Mouse (Mus musculus): ENCODE data around the gene Smad3. TPM values are rescaled to one million over a fixed set of nuclear protein-coding genes. Genes with fewer than 3 reads are reported as not detected.

Smad3 gene
- polyA plus RNA-seq, 1 experiment: 33.5 TPM

- Histone ChIP-seq H3K4me1 (ENCODE audit: control insufficient read depth, insufficient read depth, low read length) (peaks cover 43% of the 10 kb centered on the region), H3K27me3 (replicated peaks; ENCODE audit: control insufficient read depth, insufficient read depth, low read length) (no peaks in the 10 kb centered on the region), H3K4me3 (ENCODE audit: insufficient read depth, low read depth, low read length) (no peak overlapping the region), H3K27ac (ENCODE audit: insufficient read depth, low read depth, low read length) (no peak overlapping the region), H3K36me3 (ENCODE audit: control insufficient read depth, insufficient read depth, low read length) (no peaks in the 10 kb centered on the region)
- no peak for DNase-seq
- 67% methylated on average over 8 of the region's 8 CpGs for WGBS
- no peak for TF ChIP-seq POLR2A (IDR thresholded peaks at IDR 0.05; ENCODE audit: low read depth, low read length)
- no peak for TF ChIP-seq CTCF (conservative IDR thresholded peaks at IDR 0.05; ENCODE audit: insufficient read depth, insufficient read length, low read depth, low read length)
Measured at GRCm38 (mm10) chr9:63753359-63753758, 4.4 kb downstream of the Smad3 start.

DNA sequence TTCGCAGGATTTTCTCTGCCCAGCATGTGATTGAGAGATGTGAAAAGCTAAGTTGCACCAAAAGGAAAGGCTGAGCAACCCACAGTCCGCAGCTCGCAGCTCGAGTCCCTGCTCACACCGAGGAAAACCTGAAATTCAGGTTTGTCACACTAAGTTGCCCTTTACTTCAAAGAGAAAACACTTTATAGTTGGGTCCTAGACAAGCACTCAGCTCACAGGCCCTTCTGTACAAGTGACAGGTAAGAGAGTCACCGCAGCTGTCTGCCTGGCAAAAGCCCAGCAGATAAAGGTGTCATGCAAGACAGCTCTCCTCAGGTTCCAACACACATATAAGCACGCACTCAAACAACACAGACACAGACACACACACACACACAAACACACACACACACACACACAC, 5.2 kb downstream of the Smad3 start:
- no peak for TF ChIP-seq CTCF (conservative IDR thresholded peaks at IDR 0.05; ENCODE audit: insufficient read depth, insufficient read length, low read depth, low read length)
- TF ChIP-seq POLR2A (IDR thresholded peaks at IDR 0.05; ENCODE audit: low read depth, low read length): no peak
- no peak overlapping the region for H3K27ac ChIP-seq (ENCODE audit: insufficient read depth, low read depth, low read length)
- H3K4me3 ChIP-seq (ENCODE audit: insufficient read depth, low read depth, low read length): no peak overlapping the region
- 49% methylated on average over 7 of the region's 7 CpGs for WGBS
- no peaks in the 10 kb centered on the region for H3K27me3 ChIP-seq (replicated peaks; ENCODE audit: control insufficient read depth, insufficient read depth, low read length)
- DNase-seq: no peak
- peaks cover 49% of the 10 kb centered on the region for H3K4me1 ChIP-seq (ENCODE audit: control insufficient read depth, insufficient read depth, low read length)
- H3K36me3 ChIP-seq (ENCODE audit: control insufficient read depth, insufficient read depth, low read length): no peaks in the 10 kb centered on the region

GRCm38 (mm10) chr9:63751325-63751724, 6.5 kb downstream of the Smad3 start:
- Histone ChIP-seq H3K27ac (ENCODE audit: insufficient read depth, low read depth, low read length) (no peak overlapping the region), H3K36me3 (ENCODE audit: control insufficient read depth, insufficient read depth, low read length) (no peaks in the 10 kb centered on the region), H3K4me1 (ENCODE audit: control insufficient read depth, insufficient read depth, low read length) (peaks cover 62% of the 10 kb centered on the region), H3K4me3 (ENCODE audit: insufficient read depth, low read depth, low read length) (no peak overlapping the region), H3K27me3 (replicated peaks; ENCODE audit: control insufficient read depth, insufficient read depth, low read length) (no peaks in the 10 kb centered on the region)
- DNase-seq: no peak
- WGBS: 66% methylated on average over 4 of the region's 4 CpGs
- TF ChIP-seq CTCF (conservative IDR thresholded peaks at IDR 0.05; ENCODE audit: insufficient read depth, insufficient read length, low read depth, low read length) (no peak), POLR2A (IDR thresholded peaks at IDR 0.05; ENCODE audit: low read depth, low read length) (no peak)

- Histone ChIP-seq H3K27me3 (replicated peaks; ENCODE audit: control insufficient read depth, insufficient read depth, low read length) (no peaks in the 10 kb centered on the region), H3K4me3 (ENCODE audit: insufficient read depth, low read depth, low read length) (no peak overlapping the region), H3K27ac (ENCODE audit: insufficient read depth, low read depth, low read length) (no peak overlapping the region), H3K36me3 (ENCODE audit: control insufficient read depth, insufficient read depth, low read length) (no peaks in the 10 kb centered on the region), H3K4me1 (ENCODE audit: control insufficient read depth, insufficient read depth, low read length) (peaks cover 64% of the 10 kb centered on the region)
- no peak for DNase-seq
- 56% methylated on average over 10 of the region's 10 CpGs for WGBS
- no peak for TF ChIP-seq POLR2A (IDR thresholded peaks at IDR 0.05; ENCODE audit: low read depth, low read length)
- no peak for TF ChIP-seq CTCF (conservative IDR thresholded peaks at IDR 0.05; ENCODE audit: insufficient read depth, insufficient read length, low read depth, low read length)
Measured at GRCm38 (mm10) chr9:63750360-63750974, 7.3 kb downstream of the Smad3 start.

- peak; percentile 33 for DNase-seq
- 24% methylated on average over 15 of the region's 15 CpGs for WGBS
- no peak overlapping the region for H3K4me3 ChIP-seq (ENCODE audit: insufficient read depth, low read depth, low read length)
- H3K27ac ChIP-seq (ENCODE audit: insufficient read depth, low read depth, low read length): no peak overlapping the region
- H3K4me1 ChIP-seq (ENCODE audit: control insufficient read depth, insufficient read depth, low read length): peaks cover 53% of the 10 kb centered on the region
- no peaks in the 10 kb centered on the region for H3K27me3 ChIP-seq (replicated peaks; ENCODE audit: control insufficient read depth, insufficient read depth, low read length)
- TF ChIP-seq CTCF (conservative IDR thresholded peaks at IDR 0.05; ENCODE audit: insufficient read depth, insufficient read length, low read depth, low read length) (no peak), POLR2A (IDR thresholded peaks at IDR 0.05; ENCODE audit: low read depth, low read length) (no peak)
- no peaks in the 10 kb centered on the region for H3K36me3 ChIP-seq (ENCODE audit: control insufficient read depth, insufficient read depth, low read length)
Measured at GRCm38 (mm10) chr9:63749296-63749915, 8.4 kb downstream of the Smad3 start.

DNA sequence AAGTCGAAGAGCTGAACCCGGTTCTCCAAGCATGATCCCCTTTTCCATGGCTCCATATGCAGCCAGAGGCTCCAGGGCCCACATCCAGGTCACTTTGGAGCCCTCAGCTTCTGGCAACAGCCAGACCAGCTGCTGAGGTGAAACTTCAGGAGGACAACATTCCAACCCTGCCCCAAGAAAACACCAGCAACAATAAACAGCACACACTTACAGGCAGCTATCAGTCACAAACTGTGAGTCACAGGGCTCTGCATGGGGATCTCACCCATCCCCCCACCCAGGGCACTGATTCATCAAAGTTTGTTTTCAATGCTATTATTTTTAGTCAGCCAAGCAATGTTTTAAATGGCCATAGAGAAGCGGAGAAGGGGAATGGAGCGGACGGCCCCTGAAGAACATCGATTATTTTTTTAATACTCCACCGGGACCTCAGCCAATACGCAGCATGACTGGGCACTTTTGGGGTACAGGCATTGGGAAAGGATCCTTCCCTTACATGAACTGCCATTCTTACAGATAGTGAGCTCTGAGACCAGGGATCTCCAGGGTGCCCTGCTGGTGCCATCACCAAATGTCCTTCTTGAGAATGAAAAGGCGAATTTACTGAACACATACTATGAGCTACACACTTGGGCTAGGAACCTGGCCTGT, 10.0 kb downstream of the Smad3 start:
- Histone ChIP-seq H3K27ac (ENCODE audit: insufficient read depth, low read depth, low read length) (peak overlapping the region; percentile 57; the same call in 1 of the 2 replicates), H3K4me3 (ENCODE audit: insufficient read depth, low read depth, low read length) (no peak overlapping the region), H3K27me3 (replicated peaks; ENCODE audit: control insufficient read depth, insufficient read depth, low read length) (no peaks in the 10 kb centered on the region), H3K36me3 (ENCODE audit: control insufficient read depth, insufficient read depth, low read length) (no peaks in the 10 kb centered on the region), H3K4me1 (ENCODE audit: control insufficient read depth, insufficient read depth, low read length) (peaks cover 56% of the 10 kb centered on the region)
- WGBS: 71% methylated on average over 9 of the region's 9 CpGs
- TF ChIP-seq CTCF (conservative IDR thresholded peaks at IDR 0.05; ENCODE audit: insufficient read depth, insufficient read length, low read depth, low read length): no peak
- no peak for TF ChIP-seq POLR2A (IDR thresholded peaks at IDR 0.05; ENCODE audit: low read depth, low read length)
- DNase-seq: peak; percentile 47

- no peak for DNase-seq
- no peak for TF ChIP-seq CTCF (conservative IDR thresholded peaks at IDR 0.05; ENCODE audit: insufficient read depth, insufficient read length, low read depth, low read length)
- no peak for TF ChIP-seq POLR2A (IDR thresholded peaks at IDR 0.05; ENCODE audit: low read depth, low read length)
- Histone ChIP-seq H3K4me1 (ENCODE audit: control insufficient read depth, insufficient read depth, low read length) (peaks cover 64% of the 10 kb centered on the region), H3K27ac (ENCODE audit: insufficient read depth, low read depth, low read length) (peak overlapping the region; percentile 61; the same call in 1 of the 2 replicates), H3K4me3 (ENCODE audit: insufficient read depth, low read depth, low read length) (no peak overlapping the region), H3K27me3 (replicated peaks; ENCODE audit: control insufficient read depth, insufficient read depth, low read length) (no peaks in the 10 kb centered on the region), H3K36me3 (ENCODE audit: control insufficient read depth, insufficient read depth, low read length) (no peaks in the 10 kb centered on the region)
- 97% methylated on average over 3 of the region's 3 CpGs for WGBS
Measured at GRCm38 (mm10) chr9:63746980-63747379, 10.8 kb downstream of the Smad3 start.
